Mouse (Mus musculus): ENCODE results near the gene Phactr2.

Gene Phactr2

DNA sequence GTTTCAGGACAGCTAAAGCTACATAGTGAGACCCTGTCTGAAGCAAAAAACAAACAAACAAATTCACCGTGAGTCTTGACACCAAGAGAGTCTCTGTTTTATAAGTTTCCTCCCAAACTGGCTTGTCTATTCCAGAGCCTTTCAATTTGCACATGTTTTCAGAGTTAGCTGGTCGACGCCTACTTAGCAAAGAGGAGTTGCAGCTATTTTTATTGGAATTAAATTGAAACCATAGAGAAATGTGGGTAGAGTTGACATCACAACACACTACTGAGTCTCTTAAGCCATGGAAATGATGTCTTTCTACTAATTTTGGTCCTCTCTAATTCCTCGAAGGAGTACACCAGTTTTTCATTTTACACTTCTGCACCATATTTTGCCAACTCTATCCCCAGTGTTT, 313.3 kb downstream of the Phactr2 start:
- in situ Hi-C loops (cut with MboI; ENCODE audit: low pct_unique_long_range_greater_than_20kb in 1 of 2, low sequenced_read_pairs in 2 of 2, unreplicated experiment in 1 of 2), result no loop called here
